Mouse (Mus musculus): ENCODE results near the gene Slc35e1.

The Slc35e1 gene

DNA sequence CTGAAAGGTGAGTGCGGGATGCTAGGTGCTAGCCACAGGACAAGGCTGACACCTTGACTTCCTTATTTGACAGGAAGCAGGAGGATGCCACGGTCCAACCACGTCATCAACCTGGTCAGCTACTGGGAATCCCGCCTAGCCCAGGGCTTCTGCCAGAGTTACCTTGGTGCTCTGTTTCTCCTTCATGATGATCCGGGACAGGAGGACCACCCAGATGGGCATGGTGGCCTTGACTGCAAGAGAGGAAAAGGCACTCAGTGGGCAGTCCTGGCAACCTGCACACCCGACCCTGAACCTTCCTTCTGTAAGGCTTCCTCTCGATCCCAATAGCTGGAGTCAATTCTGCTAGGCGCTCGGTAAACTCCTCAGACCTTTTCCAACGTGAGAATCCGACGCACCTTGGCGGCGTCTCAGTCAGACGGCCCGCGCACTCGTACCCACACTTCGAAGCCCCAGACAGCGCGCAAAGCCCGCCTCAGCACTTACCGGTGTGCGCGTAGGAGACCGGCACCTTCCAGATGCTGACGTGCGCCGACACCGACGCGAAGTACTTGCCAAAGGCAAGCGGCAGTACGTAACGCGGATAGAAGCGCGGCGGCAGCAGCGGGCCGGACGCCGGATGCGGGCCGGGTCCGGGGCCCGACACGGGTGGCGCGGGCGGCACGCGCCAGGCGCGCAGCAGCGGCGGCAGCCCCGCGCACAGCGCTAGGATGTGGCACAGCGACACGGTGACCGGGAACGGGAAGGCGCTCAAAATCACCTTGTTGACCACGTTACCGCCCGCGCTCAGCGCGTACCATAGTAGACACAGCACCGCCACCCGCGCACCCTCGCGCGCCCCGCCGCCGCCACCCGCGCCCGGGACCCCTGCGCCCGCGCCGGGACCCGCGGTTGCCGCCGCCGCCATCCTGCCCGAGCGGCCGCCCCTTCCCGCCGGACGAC, at the start of gene Slc35e1:
Slc35e1 (minus strand) TSS at position 935 of the 942 bp plus-strand sequence.
- no peak for DNase-seq (ENCODE audit: low spot score)

DNA sequence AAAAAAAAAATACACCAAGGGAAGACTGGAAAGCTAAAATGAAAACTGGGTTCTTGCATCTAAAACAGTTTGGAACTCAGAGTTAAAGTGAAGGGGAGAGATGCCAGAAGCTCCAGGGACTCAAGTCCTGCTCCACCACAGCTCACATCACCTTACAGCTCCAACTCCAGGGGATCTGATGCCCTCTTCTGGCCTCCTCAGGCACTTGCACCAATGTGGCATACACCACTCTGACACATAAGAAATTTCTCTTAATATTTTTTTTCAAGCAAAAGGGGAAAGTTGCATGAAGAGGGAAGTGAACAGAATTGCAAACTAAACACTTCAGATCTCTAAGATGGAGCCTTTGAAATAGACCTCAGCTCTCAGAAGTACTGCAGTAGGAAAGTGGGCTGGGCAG, 46.8 kb upstream of the Slc35e1 start:
- DNase-seq (ENCODE audit: low spot score): no peak

DNA sequence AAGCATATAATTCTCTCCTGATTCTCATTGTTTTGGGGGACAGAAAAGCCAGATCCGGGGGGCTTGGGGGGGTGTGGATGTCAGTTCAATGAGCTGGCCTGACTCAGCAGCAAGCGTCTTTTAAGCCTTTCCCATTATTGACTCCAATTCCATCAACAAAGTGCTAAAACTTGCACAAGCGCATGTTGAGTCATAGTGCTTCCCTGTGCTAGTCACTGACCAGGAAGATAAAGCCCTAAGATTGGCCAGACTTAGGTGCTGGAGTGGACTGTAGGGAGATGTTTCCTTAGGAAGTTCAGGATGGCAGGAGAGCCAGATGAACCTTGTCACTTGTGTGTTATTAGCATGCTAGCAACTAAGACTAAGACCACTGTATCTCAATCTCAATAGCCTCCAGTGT, 42.5 kb upstream of the Slc35e1 start:
- DNase-seq (ENCODE audit: low spot score): no peak

DNA sequence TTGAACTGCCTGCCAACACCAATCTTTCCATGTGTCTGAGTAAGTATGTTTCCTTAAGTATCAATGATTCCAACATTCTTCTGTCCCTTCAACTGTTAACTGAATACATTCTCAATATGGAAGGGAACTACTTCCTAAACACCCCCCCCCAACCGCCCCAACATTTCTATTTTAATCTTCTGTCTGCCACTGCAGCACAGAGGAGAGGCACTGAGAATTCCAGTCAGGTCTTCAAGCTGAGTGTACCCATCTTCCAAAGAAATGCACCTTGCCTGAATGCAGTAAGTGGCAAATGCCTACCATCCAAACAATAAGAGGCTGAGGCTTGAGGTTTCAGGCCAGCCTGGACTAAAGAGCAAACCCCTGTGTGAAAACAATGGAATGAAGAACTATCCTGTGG, 39.7 kb upstream of the Slc35e1 start:
- no peak for DNase-seq (ENCODE audit: low spot score)

DNA sequence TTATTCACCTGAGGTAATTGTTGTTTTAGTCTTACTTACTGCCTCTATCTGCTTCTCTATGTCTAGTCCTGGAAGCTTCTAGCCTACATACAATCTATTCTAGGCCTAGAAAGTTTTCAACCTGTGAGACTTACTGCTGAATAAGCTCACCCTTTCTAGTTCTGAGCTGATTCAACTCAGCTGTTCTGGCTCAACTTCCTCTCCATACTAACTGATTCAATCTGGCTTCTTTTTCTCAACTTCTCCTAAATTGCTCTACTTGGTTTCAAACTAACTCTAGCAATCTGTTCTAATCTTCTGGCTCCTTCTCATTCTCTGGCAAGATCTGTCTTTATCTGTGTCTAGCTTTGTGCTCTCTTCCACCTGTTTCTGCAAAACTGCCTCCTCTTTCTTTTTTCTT, 29.5 kb upstream of the Slc35e1 start:
- no peak for DNase-seq (ENCODE audit: low spot score)

DNA sequence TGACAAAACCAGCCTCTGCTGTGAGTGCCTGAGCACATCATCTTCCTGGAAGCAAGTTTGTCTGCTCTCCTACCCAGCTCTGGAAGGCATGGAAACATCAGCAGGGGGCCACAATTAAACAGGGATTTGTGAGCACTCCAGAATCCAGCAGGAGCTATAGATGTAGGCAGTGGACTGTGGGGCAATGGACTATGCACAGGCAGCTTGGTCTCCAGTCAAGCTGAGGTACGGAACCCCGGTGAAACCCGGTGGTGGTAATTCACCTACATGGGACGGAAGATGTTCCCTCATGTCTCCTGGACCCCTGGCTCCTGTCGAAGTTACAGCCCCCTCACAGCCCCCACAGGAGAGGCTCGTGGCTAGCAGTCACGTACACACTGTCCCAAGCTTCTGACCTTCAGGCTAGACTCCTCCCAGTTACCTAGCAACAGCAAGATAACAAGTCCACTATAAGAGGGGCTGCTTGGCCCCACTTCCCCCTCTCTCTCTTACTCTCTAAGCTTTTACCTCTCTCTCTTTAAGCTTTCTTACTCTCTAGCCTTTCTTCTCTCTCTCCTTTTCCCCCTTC, 25.1 kb upstream of the Slc35e1 start:
- DNase-seq (ENCODE audit: low spot score): no peak

DNA sequence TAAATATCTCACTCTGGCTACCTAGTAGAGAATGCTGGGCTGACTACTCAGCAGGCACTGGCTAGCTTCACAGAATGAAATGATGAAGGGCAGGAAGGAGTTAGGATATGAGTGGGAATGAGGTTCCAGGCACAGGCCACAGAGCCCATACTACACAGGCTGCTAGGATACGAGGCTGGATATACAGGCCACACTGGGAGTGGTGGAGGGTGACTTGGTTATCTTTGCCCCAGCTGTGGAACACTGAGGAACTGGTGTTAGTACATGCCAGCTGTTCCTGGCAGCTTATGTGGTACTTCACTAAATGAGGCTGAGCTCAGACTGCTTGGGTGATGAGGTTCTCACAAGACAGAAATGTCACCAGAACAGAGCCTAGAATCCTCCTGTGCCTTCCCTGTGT, 20.7 kb upstream of the Slc35e1 start:
- DNase-seq (ENCODE audit: low spot score): no peak

DNA sequence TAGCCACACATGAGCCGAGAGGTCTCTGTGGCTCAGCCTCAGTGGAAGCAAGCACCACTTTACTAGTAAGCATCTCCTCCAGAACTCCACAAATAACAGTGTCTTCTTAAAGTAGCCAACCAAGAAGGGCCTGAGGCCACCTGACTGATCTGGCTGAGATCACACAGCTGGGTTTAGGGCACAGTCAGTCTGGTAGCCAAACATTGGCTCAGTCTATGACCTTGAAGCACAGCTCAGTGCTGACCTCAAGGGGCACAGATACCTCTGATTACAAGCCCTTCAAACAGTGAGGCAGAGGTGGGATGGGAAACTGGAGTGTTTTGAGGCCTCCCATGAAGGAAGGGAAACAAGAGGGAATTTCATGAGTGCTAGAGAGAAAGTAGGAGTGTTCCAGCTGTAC, 20.2 kb upstream of the Slc35e1 start:
- DNase-seq (ENCODE audit: low spot score): no peak

DNA sequence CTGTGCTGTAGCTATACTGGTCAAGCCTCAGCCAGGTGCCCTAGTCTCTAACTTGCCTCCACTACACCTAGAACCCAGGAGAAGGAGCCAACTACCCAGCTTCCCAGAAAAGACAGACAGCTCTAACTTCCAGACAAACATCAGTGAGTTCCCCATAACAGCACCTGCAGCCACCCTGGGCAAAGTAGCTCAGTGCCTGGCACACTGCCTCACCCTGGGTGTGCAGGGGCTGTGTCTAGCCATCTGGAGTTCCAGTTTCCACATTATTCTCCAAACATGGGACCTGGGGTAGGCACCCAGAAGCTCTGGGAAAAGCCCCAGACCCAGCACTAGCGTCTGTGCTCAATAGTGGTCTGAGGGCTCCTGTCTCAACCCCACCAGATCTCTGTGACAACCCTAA, 15.1 kb upstream of the Slc35e1 start:
- DNase-seq (ENCODE audit: low spot score): no peak

DNA sequence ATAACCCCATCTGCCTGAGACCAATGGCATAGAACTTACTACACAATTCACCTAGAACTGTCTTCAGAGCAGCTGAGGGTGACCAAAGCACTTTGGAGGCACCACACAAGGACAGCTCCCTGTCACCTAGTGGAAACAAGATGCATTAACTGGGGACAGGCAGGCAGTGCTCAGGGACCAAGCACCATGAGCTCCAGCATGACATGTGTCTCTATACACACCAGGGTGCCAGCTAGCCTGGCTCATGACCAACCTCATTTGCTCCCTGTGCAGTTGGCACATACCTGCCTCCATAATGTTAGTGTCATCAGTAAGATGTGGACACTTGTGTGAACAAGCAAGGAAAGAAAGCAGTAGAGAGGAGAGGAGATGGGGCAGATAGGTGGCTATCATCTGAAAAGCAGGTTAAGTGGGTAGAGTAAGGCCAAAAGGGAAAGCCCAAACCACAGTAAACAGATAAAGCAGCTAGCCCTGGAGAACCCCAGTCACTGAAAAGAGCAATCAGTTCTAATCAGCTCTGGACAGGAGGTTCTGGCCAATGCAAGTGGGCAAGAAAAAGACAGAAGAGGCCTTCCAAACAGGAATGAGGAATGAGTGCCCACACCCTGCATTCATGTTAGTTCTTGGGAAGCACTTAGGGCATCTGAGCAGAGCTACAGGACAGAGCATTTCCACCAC, 12.4 kb upstream of the Slc35e1 start:
- DNase-seq (ENCODE audit: low spot score): no peak

DNA sequence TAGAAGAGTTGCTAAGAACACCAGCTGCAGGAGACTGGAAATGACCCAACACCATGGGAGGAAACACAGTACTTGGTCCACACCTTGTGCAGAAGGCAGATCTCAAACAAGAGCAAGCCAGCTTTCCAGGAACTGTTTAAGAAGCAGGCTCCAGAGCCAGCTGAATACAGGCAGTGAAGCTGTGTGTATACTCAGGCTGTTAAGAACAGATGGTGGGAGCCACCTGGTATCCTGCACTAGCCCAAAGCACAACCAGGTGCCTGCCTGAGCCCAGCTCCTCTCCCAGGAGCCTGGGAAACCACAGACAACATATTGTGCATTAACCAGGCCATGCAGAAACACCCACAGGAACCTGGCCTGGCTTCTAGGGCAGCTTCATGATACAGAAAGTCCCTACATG, 11.7 kb upstream of the Slc35e1 start:
- DNase-seq (ENCODE audit: low spot score): no peak

DNA sequence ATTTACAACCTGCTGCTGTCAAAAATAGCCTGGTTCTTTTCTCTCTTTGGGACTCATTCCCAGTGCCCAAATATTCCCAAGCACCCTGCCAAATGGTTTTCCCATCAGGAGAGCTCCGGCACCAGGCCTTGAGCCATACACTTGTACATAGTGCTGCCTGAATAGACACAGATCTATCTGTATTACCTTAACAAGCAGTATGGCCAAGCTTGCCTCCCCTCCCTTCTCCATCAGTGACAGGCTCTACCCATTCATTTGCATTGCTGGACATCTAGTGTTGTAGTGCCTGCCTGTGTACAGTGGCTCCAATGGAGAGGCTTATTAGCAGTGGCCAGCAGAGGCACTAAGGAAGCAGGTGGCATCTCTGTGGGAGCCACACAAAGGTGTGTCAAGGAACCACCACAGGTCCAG, 8.1 kb upstream of the Slc35e1 start:
- no peak for DNase-seq (ENCODE audit: low spot score)

DNA sequence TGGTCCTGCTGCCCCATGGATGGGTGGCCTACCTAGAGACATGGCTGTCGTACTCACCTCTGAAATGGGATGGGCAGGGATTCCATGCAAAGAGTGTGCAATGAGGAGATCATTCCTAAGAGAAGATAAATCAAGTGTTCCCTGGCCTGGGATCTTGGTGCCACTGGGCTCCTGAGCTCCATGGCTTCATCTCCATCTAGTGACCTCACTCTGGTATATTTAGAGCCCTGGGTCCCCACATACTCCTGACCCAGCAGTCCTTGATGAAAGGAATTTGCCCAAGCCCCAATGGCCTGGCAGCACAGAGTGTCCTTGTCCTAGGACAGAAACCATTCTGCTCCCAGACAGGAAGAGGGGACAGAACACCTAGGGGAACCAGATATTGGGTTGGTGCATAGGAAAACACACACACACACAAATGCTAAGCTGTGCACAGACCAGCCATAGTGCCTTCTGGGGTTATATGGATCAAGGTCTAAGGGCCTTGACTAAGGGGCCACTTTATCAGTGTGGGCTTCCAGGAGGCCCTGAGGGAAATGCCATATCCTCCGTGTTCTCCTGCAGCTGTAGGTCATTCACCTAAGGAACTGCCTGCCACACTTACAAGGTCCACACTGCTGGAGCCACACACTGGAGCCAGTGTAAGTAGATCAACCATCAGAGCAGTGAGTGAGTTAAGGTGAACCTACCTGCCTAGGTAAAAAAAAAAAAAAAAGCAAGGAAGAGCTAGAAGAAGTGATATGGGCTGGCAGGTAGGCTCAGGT, 7.3 kb upstream of the Slc35e1 start:
- no peak for DNase-seq (ENCODE audit: low spot score)

DNA sequence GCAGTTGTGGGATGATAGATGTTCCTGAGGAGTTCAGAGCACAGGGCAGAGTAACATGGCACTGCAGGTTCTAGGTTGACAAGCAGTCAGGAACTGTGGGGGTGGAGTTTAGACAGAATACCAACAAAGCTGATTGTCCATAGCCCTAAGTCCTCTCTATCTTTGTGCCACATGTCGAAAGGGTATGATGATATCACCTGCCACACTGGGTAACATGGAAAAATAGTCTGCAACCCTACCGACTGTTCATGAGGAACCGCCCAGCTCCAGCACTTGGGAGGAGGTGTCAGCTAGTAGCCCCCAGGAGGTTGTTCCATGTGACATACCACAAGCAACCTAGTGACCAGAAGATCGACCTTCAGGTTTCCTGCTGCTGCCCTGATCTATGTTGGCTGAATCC, 6.1 kb upstream of the Slc35e1 start:
- no peak for DNase-seq (ENCODE audit: low spot score)

DNA sequence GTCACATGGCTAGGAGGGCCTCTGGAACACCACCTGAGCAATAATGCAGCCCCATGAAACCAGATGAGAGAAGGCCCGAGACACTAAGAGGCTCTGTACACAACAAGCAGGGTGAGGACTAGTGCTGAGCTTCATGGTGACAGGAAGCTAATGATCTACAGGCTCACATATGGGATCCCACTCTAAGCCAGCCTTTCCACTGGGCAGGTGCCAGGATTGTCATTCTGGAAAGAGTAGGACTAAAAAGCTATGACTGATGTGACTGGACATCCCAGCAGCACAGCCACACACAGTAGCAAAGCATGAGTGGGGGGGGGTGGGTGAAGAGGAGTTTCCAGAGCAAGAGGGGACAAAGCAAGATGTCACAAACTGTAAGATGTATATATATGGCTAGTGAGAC, 5.5 kb upstream of the Slc35e1 start:
- DNase-seq (ENCODE audit: low spot score): no peak

DNA sequence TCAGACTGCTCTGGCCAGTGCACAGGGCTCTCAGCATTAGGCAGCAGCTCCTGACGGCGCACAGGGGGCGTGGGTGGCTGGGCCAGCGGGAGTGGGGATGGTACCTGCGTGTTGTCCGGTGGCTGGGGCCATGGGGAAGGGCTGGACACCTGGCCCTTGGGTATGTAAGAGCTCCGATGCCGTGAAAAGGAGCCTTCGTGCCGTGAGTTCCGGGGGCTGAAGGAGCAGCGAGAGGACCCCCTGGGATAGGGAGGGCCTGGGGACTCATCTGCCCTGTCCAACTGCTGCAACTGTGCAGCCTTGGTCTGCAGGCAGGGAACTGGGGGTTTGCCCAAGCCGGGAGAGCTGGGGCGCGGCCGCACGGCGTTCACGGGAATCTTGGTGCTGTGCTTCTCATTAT, 3.8 kb upstream of the Slc35e1 start:
- DNase-seq (ENCODE audit: low spot score): no peak

DNA sequence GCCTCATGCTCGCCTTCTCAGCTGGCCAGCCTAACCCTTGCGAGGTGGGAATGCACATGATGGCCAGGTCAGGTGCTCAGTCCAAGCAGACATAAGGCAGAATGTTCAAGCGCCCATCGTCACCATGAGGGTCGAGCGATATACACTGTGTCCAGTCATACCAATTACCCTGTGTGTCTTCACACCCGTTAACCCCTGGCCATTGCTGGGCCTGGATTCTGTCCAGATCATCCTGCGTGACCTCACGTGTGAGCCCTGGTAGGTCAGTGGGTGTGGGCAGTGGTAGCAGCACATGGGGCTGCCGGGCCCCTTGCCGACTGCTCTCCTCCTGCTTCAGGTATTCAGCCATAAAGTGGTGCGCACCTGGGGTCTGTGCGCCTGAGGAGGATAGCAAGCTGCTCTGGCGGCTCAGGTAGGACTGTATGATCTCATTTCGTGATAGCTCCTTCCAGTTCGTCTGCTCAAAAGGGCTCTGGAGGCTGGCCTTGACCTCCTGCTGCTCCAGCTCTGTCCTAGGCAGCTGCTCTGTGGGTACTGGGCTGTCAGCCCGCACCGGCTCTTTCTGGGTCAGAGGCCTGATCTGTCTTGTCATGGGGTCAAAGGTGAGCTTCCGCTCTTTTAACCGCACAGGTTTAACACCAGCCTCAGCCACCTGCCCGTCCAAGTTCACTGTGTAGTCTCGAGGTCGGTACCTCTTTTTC, 3.1 kb upstream of the Slc35e1 start:
- DNase-seq (ENCODE audit: low spot score): no peak

DNA sequence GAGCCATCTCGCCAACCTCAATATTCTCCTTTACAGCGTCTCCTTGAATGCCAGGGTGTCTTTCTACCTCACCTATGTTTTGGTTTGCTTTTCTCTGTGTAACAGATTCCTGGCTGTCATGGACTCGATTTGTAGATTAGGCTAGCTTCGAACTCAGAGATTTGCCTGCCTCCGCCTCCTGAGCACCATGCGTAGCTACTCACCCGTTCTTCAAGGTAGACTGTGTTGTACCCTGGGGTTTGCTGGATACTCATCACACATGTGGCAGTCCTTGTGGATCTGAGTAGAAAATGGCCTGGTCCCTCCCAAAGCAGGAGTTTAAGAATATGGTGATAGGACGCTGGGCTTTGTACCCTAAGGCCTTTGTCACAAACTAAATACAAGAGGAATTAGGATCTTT, 967 bp upstream of the Slc35e1 start:
- DNase-seq (ENCODE audit: low spot score): no peak

DNA sequence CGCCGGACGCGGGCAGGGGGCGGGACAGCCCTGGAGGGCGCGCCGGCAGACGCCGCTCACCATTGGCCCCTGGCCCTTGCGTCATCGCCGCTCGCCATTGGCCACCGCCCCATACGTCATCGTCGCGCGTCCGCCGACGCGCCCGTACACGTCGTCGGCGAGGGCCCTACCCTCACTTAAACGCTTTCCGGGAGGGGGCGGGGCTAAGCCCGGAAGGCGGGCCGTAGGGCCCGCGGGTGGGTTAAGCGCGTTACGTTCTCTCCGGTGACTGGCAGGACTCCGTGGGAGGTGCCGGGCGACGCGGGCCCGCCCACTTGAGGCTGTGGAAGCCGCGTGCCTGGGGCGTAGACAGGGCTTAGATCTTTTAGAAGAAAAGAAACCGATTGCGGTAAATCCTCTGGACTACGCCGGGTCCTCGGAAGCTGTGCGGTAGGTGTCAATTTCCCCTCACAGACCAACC, 238 bp upstream of the Slc35e1 start:
- DNase-seq (ENCODE audit: low spot score): peak; percentile 99

DNA sequence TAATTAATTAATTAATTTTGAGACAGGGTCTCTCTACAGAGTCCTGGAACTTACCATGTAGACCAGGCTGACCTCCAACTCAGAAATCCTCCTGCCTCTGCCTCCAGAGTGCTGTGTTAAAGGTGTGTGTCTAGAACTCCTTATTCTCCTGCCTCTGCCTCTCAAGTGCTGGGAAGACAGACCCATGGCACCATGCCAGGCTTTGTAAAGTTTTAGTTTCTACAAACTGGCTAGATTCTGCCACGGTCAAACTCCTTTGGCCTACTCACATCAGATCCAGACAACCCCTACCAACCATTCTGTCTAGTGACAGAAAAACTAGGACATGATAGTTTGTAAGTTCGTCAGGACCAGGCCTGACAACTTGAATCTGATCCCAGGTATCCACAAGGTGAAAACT, 1.4 kb downstream of the Slc35e1 start:
- DNase-seq (ENCODE audit: low spot score): no peak

DNA sequence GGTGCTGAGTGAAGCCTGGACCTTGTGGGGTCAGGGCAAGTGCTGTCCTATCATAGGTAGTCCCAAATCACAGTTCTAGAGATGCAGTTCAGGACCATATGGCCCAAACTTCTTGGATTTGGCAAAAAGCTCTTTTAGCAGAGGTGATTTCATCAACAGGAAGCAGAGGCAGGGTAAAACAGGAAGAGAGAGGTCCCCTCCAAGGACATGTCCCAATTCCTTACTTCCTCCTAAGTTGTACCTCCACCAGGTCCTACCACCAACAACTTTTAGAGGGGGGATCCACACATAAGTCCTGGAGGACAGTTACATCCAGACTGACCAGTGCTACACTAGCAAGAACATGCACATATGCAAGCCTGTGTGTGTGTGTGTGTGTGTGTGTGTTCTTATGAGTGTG, 5.4 kb downstream of the Slc35e1 start:
- DNase-seq (ENCODE audit: low spot score): no peak

All from left cerebral cortex, adult 11 months (tissue).